Mouse (Mus musculus) adipocyte (in vitro differentiated cells): ENCODE data around the gene Ptch1.

ENCODE experiments used
- DNase-seq: peaks from one replicate; pipeline ENCODE4 v3.0.0-alpha.2; 2016; ENCODE audit warnings: low spot score

Ptch1 gene

DNA sequence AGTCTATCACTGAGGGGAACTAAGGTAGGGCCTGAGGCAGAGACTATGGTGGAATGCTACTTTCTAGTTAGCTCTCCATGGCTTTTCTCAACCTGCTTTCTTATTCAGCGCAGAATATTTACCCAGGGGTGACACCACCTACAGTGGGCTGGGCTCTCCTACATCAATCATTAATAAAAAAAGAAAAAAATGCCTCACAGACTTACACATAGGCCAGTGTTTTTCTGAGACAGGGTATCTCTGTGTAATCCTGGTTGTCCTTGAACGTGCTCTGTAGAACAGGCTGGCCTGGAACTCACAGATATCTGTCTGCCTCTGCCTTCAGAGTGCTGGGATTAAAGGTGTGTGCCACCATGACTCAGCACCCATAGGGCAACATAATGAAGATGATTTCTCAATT, 73.9 kb downstream of the Ptch1 start:
- no peak for DNase-seq

DNA sequence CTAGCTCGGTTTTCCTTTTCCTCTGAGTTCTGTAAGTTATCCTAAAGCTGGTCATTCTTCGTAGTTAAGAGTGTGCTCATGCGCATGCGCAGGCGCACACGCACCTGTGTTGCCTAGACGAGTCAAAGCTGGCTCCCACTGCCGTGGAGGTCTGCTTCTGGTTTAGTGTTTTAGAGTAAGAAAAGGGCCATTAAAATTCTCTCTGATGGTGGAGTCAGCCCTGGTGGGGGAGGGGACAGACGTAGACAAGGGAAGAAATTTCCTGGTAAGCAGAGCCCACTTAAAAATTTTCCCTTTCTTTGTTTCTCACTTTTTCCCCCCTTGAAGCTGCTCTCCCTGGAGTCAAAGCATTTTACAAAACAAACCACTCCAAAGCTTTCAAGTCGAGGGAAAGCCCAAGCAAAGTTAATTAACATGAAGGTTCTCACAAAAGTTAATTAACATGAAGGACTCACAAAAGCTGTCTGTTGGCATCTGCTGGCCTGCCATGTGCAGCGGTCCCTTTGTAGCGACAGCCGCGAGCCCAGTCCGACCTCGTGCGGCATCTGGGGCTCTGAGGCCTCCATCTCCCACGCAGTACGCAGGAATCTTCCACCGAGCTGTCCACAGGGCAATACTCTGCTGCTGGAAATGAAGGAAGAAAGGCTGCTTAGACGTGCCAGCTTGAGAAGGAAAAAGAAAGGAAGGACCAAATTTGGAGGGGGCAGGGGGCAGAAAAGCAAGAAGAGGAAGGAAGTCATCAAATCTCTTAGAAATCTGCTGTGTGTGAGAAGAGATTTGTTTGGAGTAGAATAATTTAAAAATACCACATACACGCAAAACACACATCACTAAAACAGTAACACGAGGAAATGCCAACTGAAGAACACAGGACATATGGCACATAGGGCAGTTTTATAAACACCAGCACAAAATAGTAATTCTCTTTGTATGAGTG, 76.5 kb downstream of the Ptch1 start, which contains the start of gene Fancc:
Fancc (minus strand) TSS at position 633 of the 937 bp plus-strand sequence.
- DNase-seq = no peak

DNA sequence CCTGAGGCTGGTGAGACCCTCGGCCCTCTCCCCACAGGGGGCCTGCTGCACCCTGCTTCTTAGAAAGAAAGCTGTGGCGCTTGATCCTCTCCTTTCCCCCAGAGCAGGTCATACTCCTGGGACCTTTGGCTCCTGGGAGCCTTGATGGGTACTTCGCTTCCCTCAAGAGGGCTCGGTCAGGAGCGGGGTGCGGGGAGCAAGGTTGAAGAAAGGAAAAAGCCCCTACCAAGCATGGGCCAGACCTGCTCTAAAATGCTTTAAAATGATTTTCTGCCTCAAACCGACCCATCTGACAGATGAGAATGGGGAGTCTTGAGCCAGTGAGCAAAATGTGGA, 85.7 kb downstream of the Ptch1 start:
- DNase-seq = no peak

DNA sequence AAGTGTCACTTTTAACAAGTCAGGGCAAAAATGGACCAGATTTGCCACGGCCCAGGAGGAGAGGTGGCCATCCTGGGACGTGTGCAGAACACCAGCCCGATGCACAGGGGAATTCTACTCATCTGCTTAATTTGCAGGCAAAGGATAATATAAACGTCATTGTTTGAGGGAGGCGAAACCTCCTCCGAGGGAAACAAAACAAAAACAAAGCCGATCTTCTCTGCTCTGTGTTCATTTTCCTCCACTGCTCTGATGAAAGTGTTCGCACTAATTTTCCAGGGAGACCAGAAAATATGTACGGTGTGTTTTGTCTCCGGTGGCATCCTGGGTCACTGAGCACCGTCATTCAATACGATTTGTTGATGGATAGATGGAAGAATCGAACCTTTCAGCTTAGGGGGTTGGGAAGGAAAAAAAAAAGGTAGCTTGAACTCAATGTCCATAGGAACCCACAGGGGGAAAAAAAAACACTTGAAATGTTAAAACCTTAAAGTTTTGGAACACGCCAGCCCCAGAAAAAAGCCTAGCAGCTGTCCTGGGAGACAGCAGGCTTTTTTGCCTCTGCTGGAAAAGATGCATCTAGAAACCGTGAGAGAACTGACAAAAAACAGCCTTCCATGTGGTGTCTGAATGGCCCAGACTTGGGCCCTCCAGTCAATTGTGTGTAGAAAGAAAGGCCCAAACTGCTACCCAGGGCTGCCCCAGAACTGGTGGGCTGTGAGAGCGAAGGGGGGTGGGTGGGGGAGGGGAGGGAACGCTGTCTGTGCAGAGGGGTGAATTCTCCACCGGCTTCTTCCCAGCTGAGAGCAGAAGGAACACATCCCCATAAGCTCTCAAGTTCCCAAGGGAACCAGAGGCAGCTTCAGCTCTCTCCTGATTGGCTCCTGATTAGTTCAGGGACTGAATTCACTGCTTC, 86.3 kb downstream of the Ptch1 start:
- DNase-seq = no peak

DNA sequence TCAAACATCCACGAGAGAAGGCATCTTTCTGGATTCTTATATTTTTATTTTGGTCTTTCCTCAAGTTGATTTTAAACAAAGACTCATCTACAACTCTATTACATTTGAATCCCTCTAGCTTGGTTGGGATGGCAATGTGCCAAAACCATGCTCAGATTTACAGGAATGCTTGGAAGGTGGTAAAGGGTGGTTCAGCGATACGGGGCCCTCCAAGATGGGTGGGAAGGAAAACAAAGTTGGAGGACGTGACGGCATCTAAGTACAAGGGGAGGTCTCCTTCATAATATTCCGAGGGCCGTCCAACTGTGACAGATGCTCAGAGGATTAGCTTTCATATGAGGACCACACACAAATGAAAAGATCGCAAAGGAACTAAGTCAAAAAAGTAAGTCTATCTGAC, 98.0 kb downstream of the Ptch1 start:
- DNase-seq = no peak
